Mouse (Mus musculus) thymus, postnatal 10 days (tissue): ENCODE measurements around the gene Tmem109.

Experiments used
- DNase-seq, 2 experiments: peaks; one replicate each; pipeline ENCODE4 v3.0.0; 2021; ENCODE audit warnings: low spot score in 2 of 2

The Tmem109 gene

GRCm38 (mm10) chr19:10881426-10882154 lies at the start of gene Tmem109:
TSS of gene Tmem109 (minus strand) at chr19:10882001.
- DNase-seq = peak; percentile 85 to 90

GRCm38 (mm10) chr19:10930641-10931040 lies 48.8 kb upstream of the Tmem109 start:
- DNase-seq = no peak

GRCm38 (mm10) chr19:10926666-10927065 lies 44.9 kb upstream of the Tmem109 start:
- no peak for DNase-seq

GRCm38 (mm10) chr19:10926123-10926621 lies 44.4 kb upstream of the Tmem109 start:
- DNase-seq = no peak

- no peak for DNase-seq
Observed at GRCm38 (mm10) chr19:10924220-10924619, 42.4 kb upstream of the Tmem109 start.

- DNase-seq = no peak
Observed at GRCm38 (mm10) chr19:10921058-10921457, 39.3 kb upstream of the Tmem109 start.

GRCm38 (mm10) chr19:10920532-10920931 lies 38.7 kb upstream of the Tmem109 start, which contains the start of gene Zp1:
TSS of gene Zp1 (minus strand) at chr19:10920632.
- no peak for DNase-seq

GRCm38 (mm10) chr19:10918321-10918991 lies 36.7 kb upstream of the Tmem109 start:
- no peak for DNase-seq

- DNase-seq = no peak
Observed at GRCm38 (mm10) chr19:10916506-10916905, 34.7 kb upstream of the Tmem109 start.

GRCm38 (mm10) chr19:10914870-10915269 lies 33.1 kb upstream of the Tmem109 start:
- DNase-seq = no peak

- no peak for DNase-seq
Observed at GRCm38 (mm10) chr19:10914291-10914690, 32.5 kb upstream of the Tmem109 start.

- DNase-seq = no peak
Observed at GRCm38 (mm10) chr19:10909087-10909721, 27.4 kb upstream of the Tmem109 start.

GRCm38 (mm10) chr19:10907891-10908290 lies 26.1 kb upstream of the Tmem109 start:
- DNase-seq = peak; percentile 15 to 57

GRCm38 (mm10) chr19:10905728-10906000 lies 23.9 kb upstream of the Tmem109 start:
- DNase-seq = no peak

GRCm38 (mm10) chr19:10904927-10905727 lies 23.3 kb upstream of the Tmem109 start:
- no peak for DNase-seq

GRCm38 (mm10) chr19:10904512-10904911 lies 22.7 kb upstream of the Tmem109 start:
- no peak for DNase-seq

GRCm38 (mm10) chr19:10901046-10901445 lies 19.2 kb upstream of the Tmem109 start:
- no peak for DNase-seq

GRCm38 (mm10) chr19:10900315-10900714 lies 18.5 kb upstream of the Tmem109 start:
- no peak for DNase-seq

- no peak for DNase-seq
Observed at GRCm38 (mm10) chr19:10897491-10897890, 15.7 kb upstream of the Tmem109 start.

- DNase-seq = no peak
Observed at GRCm38 (mm10) chr19:10896849-10897248, 15.0 kb upstream of the Tmem109 start.

GRCm38 (mm10) chr19:10895708-10896107 lies 13.9 kb upstream of the Tmem109 start:
- DNase-seq = no peak

GRCm38 (mm10) chr19:10895016-10895528 lies 13.3 kb upstream of the Tmem109 start, which contains the start of gene Prpf19:
TSS of gene Prpf19 (plus strand) at chr19:10895231.
- peak; percentile 93 to 97 for DNase-seq
